Mouse (Mus musculus): Measurements from ENCODE around the gene Sdhaf1.
A peak's percentile ranks its signal among the peaks of the same experiment; 100 is the strongest.

The Sdhaf1 gene

GRCm38 (mm10) chr7:30324300-30324944, 727 bp upstream of the Sdhaf1 start:
- DNase-seq = peak; percentile 79

DNA sequence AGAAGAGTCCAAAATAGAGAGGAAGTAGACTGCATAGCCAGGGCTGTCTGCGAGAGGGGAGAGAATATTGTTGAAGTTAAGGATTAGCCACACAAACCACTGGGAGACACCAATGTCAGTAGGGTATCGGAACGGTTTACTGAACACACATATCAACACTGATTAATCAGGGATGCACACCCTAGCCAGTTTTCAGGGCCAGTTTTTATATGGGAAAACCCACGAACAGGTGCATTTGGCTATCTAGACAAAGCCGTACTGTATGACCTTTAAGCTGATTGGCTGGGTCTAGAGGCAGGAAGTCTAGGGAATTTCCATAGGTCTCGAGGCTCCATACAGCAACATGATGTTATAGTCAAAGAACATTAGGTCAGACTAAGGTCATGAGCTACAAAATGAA, 830 bp downstream of the Sdhaf1 start:
- no peak for DNase-seq

GRCm38 (mm10) chr7:30322285-30322667, 1.4 kb downstream of the Sdhaf1 start:
- peak; percentile 99 for DNase-seq

DNA sequence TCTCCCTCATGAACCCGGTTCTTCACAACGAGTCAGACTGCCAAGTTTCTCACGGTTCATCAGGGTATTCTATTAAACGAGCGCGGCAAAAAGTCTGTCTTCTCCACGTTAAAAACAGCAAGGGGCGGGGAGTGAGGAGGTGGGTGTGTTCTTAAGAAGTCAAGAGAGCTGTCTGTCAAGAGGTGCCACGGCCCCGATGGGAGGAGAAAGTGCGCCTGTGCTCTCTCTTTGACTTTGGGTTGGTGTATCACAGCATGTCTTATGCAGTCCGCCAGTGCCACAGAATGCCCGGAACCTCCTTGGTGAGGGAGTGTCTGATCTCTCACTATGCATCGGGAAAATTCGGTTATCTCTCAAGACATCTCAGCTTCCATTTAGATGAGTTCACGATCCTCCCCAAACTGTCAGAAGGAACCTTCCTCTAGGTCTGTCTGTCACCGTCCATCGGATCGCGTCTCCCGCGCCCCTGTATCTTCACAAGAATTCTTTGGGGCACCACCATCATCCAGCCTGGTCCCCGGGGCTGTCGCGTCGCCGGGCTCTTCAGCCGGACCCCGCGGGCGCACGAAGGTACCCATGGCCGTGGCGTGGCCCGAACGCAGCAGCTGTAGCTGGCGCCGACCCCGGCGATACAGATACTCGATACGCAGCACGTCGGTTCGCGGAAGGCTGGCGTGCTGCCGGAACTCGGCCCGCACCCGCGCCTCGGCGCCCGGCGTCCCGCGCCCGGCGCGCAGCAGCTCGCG, 2.0 kb downstream of the Sdhaf1 start, which contains the start of gene E130208F15Rik:
TSS of gene E130208F15Rik (plus strand) at position 202 of the 746 bp plus-strand sequence.
- DNase-seq = peak; percentile 79

GRCm38 (mm10) chr7:30320946-30321345, 2.7 kb downstream of the Sdhaf1 start:
- DNase-seq = no peak

DNA sequence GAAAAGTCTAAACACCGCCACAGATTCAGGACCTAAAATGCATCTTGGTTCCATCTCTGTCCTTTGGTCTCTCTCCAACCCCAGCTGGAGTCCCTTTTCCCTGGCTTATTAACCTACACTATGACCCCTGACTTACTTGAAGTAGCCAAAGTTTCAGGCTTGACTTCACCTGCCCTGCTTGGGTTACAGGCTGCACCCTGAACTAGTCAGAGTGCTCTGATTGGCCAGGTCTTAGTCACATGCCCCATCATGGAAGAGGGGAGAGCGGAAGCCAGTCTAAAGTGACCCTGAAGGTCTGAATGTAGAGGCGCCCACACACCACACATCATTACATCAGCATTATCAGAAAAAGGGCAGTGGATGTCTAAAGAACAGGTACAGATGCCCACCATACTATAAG, 5.6 kb downstream of the Sdhaf1 start:
- DNase-seq = no peak

- no peak for DNase-seq
These were observed 7.9 kb downstream of the Sdhaf1 start for GRCm38 (mm10) chr7:30315559-30316529.

GRCm38 (mm10) chr7:30314721-30315155, 9.0 kb downstream of the Sdhaf1 start, which contains the start of gene Syne4:
Gene Syne4, plus strand, starts transcription at chr7:30314807.
- DNase-seq = no peak

- DNase-seq = no peak
These were observed 9.9 kb downstream of the Sdhaf1 start for GRCm38 (mm10) chr7:30313666-30314320.

DNA sequence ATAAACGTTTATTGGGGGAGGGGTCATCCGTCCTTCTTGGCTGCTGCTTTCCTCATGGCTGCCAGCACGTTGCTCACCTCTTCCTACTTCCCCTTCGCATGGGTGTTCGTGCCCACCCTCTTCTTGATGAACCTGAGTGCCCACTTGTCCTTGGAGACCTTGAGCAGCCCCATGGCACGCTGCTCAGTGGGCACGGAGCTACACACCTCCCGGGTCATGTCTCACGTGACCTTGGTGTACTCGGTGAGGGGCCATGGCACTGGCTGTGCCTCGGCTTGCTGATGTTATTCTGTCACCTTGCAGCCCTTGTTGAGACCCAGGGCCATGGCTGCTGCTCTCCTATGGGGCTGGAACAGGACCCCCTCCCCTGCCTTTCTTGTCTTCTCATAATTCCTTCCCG, 13.6 kb downstream of the Sdhaf1 start:
- DNase-seq = no peak

DNA sequence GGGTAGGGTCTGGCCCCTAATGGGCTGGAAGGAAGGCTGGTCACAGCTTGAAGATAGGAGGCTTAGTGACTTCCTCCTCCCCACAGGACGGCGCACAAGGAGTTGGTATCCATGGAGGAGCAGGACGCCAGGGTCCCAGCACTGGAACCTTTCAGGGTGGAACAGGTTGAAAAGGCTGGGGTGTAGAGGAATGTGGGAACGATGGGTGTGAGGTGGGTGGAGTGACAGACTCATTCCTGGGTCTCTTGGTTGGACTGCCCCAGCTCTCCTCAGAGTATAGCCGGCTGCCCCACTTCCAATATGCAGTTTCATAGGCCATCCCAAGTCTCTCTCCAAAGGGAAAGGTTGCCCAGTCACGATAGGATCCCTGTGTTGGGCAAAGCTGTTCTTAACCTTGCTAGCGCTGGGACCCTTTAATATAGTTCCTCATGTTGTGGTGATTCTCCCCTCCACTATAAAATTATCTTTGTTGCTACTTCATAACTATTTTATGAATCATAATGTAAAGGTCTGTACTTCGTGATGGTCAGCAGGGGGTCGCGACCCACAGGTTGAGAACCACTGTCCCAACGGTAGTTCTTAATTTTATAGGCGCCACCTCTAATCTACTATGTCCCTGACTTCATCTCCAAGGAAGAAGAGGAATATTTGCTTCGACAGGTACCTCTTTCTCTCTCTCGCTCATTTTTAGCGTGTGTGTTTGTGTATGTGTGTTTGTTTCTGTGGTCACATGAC, 14.1 kb downstream of the Sdhaf1 start:
- no peak for DNase-seq

- peak; percentile 98 for DNase-seq
These were observed 15.4 kb downstream of the Sdhaf1 start, which contains the start of gene Alkbh6 for GRCm38 (mm10) chr7:30308076-30309005. Gene Alkbh6, plus strand, starts transcription at chr7:30308717.

GRCm38 (mm10) chr7:30306083-30306779, 17.5 kb downstream of the Sdhaf1 start:
- no peak for DNase-seq

- DNase-seq = no peak
These were observed 22.8 kb downstream of the Sdhaf1 start for GRCm38 (mm10) chr7:30300914-30301313.

DNA sequence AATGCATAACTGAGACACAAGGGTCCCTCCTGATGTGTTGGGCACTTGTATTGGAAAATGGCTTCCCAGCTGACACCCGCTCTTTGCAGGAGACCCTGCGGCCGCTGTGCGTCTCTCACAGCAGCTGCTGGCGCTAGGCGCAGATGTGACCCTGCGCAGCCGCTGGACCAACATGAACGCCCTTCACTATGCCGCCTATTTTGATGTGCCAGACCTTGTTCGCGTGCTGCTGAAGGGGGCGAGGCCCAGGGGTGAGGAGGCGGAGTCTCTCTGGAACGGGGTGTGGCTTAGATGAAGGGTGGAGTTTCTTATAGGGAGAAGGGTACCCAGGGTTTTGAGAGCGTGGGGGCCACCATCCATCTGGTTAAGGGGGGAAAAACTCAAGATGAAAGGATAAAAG, 26.4 kb downstream of the Sdhaf1 start:
- DNase-seq = no peak

DNA sequence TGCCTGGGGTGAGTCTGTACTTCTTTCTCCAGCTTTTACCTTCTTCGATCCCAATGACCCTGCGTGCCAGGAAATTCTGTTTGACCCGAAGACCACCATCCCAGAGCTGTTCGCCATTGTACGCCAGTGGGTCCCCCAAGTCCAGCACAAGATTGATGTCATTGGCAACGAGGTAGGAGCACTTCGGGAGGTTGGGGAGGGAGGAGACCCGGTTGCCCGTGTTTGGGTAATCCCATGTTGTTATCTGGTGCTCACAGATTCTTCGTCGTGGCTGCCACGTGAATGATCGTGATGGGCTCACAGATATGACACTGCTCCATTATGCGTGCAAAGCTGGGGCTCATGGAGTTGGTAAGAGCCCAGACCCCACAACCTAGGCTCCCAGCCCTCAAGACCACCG, 26.9 kb downstream of the Sdhaf1 start:
- DNase-seq = no peak

- peak; percentile 70 for DNase-seq
These were observed 28.6 kb downstream of the Sdhaf1 start for GRCm38 (mm10) chr7:30295103-30295502.

GRCm38 (mm10) chr7:30294296-30294695, 29.4 kb downstream of the Sdhaf1 start:
- DNase-seq = no peak

- no peak for DNase-seq
These were observed 29.9 kb downstream of the Sdhaf1 start for GRCm38 (mm10) chr7:30293795-30294194.

All from layer of hippocampus, adult 9-11 months (tissue).